Mouse (Mus musculus) midbrain, embryonic 10.5 days (tissue): ENCODE measurements around the gene Dtx3l. TPM values are rescaled to one million over a fixed set of nuclear protein-coding genes. Genes with fewer than 3 reads are reported as not detected.
A peak's percentile ranks its signal among the peaks of the same experiment; 100 is the strongest.
"Not testable (repeated sequence)": the region's sequence is repeated elsewhere in the genome, so short reads cannot be mapped to it uniquely, and the experiment has no call there.

Experiments used
- DNase-seq: peaks from one replicate; pipeline ENCODE4 v3.0.0-alpha.2; 2017; ENCODE audit warnings: low spot score
- H3K27ac ChIP-seq: fragments of 300-500 bp; sonication (generic); replicated peaks from 2 replicates; pipeline ENCODE4 v1.5.1; 2016; ENCODE audit warnings: mild to moderate bottlenecking
- H3K27me3 ChIP-seq: fragments of 300-500 bp; sonication (generic); 2 replicates; pipeline ENCODE4 v1.6.1; 2016; ENCODE audit warnings: low read depth, mild to moderate bottlenecking; ENCODE audit not compliant: poor library complexity, severe bottlenecking
- H3K36me3 ChIP-seq: fragments of 300-500 bp; sonication (generic); 2 replicates; pipeline ENCODE4 v1.6.1; 2016; ENCODE audit warnings: mild to moderate bottlenecking, moderate library complexity
- H3K4me1 ChIP-seq: fragments of 300-500 bp; sonication (generic); 2 replicates; pipeline ENCODE4 v1.6.1; 2016
- H3K4me3 ChIP-seq: fragments of 300-500 bp; sonication (generic); 2 replicates; pipeline ENCODE4 v1.5.1; 2016; ENCODE audit warnings: mild to moderate bottlenecking, moderate library complexity
- H3K9me3 ChIP-seq: fragments of 300-500 bp; sonication (generic); replicated peaks from 2 replicates; pipeline ENCODE4 v1.6.1; 2016; ENCODE audit warnings: mild to moderate bottlenecking
- WGBS: fragments of 180-500 bp; shearing (Covaris S2); methylation state at CpG from one replicate; pipeline ENCODE4 v1.1.7; 2016; 5-methylcytosine and 5-hydroxymethylcytosine counted together
- polyA plus RNA-seq: library from polyadenylated mRNA; unstranded; fragments of >200 nt; fragmentation: Nextera tagmentation; extraction: Ambion mirVana; gene quantifications from 2 replicates; pipeline ENCODE4 v1.2.1, GENCODE M21; 2016

Gene Dtx3l
- polyA plus RNA-seq, 1 experiment from 2014 or later = 2.8 TPM

GRCm38 (mm10) chr16:35965991-35966390 lies 27.0 kb upstream of the Dtx3l start:
- H3K4me3 ChIP-seq, H3K9me3 ChIP-seq, H3K36me3 ChIP-seq, H3K27ac ChIP-seq, H3K4me1 ChIP-seq, H3K27me3 ChIP-seq, DNase-seq: not testable (repeated sequence)
- WGBS = 90% methylated on average over 3 of the region's 4 CpGs

GRCm38 (mm10) chr16:35952628-35953130 lies 13.7 kb upstream of the Dtx3l start:
- Histone ChIP-seq H3K9me3 (no peaks in the 10 kb centered on the region), H3K36me3 (no peaks in the 10 kb centered on the region), H3K4me1 (no peaks in the 10 kb centered on the region), H3K27me3 (no peaks in the 10 kb centered on the region), H3K27ac (no peak overlapping the region), H3K4me3 (no peak overlapping the region)
- 96% methylated on average over 5 of the region's 5 CpGs for WGBS
- no peak for DNase-seq

GRCm38 (mm10) chr16:35951216-35951615 lies 12.3 kb upstream of the Dtx3l start:
- Histone ChIP-seq H3K27me3 (no peaks in the 10 kb centered on the region), H3K4me1 (no peaks in the 10 kb centered on the region), H3K4me3 (no peak overlapping the region), H3K9me3 (no peaks in the 10 kb centered on the region), H3K36me3 (no peaks in the 10 kb centered on the region), H3K27ac (no peak overlapping the region)
- 89% methylated on average over 3 of the region's 3 CpGs for WGBS
- no peak for DNase-seq

GRCm38 (mm10) chr16:35949264-35949663 lies 10.3 kb upstream of the Dtx3l start:
- Histone ChIP-seq H3K4me3 (no peak overlapping the region), H3K4me1 (no peaks in the 10 kb centered on the region), H3K27ac (no peak overlapping the region), H3K27me3 (no peaks in the 10 kb centered on the region), H3K36me3 (no peaks in the 10 kb centered on the region), H3K9me3 (no peaks in the 10 kb centered on the region)
- WGBS = 92% methylated on average over 5 of the region's 5 CpGs
- DNase-seq = no peak

- Histone ChIP-seq H3K36me3 (no peaks in the 10 kb centered on the region), H3K27ac (no peak overlapping the region), H3K4me1 (peaks cover 15% of the 10 kb centered on the region), H3K27me3 (peaks cover 31% of the 10 kb centered on the region), H3K4me3 (no peak overlapping the region), H3K9me3 (no peaks in the 10 kb centered on the region)
- WGBS = 82% methylated on average over 7 of the region's 7 CpGs
- no peak for DNase-seq
Observed at GRCm38 (mm10) chr16:35941382-35941781, 2.4 kb upstream of the Dtx3l start.

- no peak overlapping the region for H3K27ac ChIP-seq
- WGBS = 15% methylated on average over 9 of the region's 9 CpGs
Observed at GRCm38 (mm10) chr16:35939690-35940089, 739 bp upstream of the Dtx3l start.

GRCm38 (mm10) chr16:35939261-35939660 lies 310 bp upstream of the Dtx3l start:
- Histone ChIP-seq H3K4me3 (peak overlapping the region; percentile 75), H3K27ac (peak overlapping the region; percentile 84; the same call in 1 of the 2 replicates), H3K4me1 (peaks cover 15% of the 10 kb centered on the region), H3K27me3 (peaks cover 31% of the 10 kb centered on the region), H3K36me3 (no peaks in the 10 kb centered on the region), H3K9me3 (no peaks in the 10 kb centered on the region)
- 5% methylated on average over 6 of the region's 6 CpGs for WGBS
- DNase-seq = no peak

More at GRCm38 (mm10) chr16:35939690-35940089, 739 bp upstream of the Dtx3l start:
- H3K4me1 ChIP-seq = peaks cover 15% of the 10 kb centered on the region
- no peaks in the 10 kb centered on the region for H3K9me3 ChIP-seq
- peak; percentile 66 for DNase-seq
- H3K4me3 ChIP-seq = peak overlapping the region; percentile 75
- H3K27me3 ChIP-seq = peaks cover 31% of the 10 kb centered on the region
- H3K36me3 ChIP-seq = no peaks in the 10 kb centered on the region

GRCm38 (mm10) chr16:35933181-35933580 lies 5.8 kb downstream of the Dtx3l start:
- WGBS = 90% methylated on average over 10 of the region's 10 CpGs
- peaks cover 13% of the 10 kb centered on the region for H3K27me3 ChIP-seq
- no peaks in the 10 kb centered on the region for H3K36me3 ChIP-seq
- H3K9me3 ChIP-seq = no peaks in the 10 kb centered on the region
- no peak for DNase-seq
- H3K4me3 ChIP-seq = no peak overlapping the region
- H3K4me1 ChIP-seq = peaks cover under 1% of the 10 kb centered on the region; the same call in 1 of the 2 replicates
- no peak overlapping the region for H3K27ac ChIP-seq

- Histone ChIP-seq H3K27me3 (peaks cover 5% of the 10 kb centered on the region), H3K9me3 (no peaks in the 10 kb centered on the region), H3K4me1 (no peaks in the 10 kb centered on the region), H3K36me3 (no peaks in the 10 kb centered on the region), H3K27ac (no peak overlapping the region), H3K4me3 (no peak overlapping the region)
- WGBS = 87% methylated on average over 19 of the region's 19 CpGs
- DNase-seq = no peak
Observed at GRCm38 (mm10) chr16:35932179-35933055, 6.5 kb downstream of the Dtx3l start.

- H3K4me3 ChIP-seq = no peak overlapping the region
- H3K36me3 ChIP-seq = no peaks in the 10 kb centered on the region
- H3K4me1 ChIP-seq = no peaks in the 10 kb centered on the region
- DNase-seq = no peak
- WGBS = 91% methylated on average over 5 of the region's 5 CpGs
- no peaks in the 10 kb centered on the region for H3K27me3 ChIP-seq
- no peaks in the 10 kb centered on the region for H3K9me3 ChIP-seq
- H3K27ac ChIP-seq = no peak overlapping the region
Observed at GRCm38 (mm10) chr16:35924341-35924740, 14.6 kb downstream of the Dtx3l start.

- Histone ChIP-seq H3K36me3 (no peaks in the 10 kb centered on the region), H3K9me3 (no peaks in the 10 kb centered on the region), H3K4me1 (no peaks in the 10 kb centered on the region), H3K27me3 (no peaks in the 10 kb centered on the region), H3K27ac (no peak overlapping the region), H3K4me3 (no peak overlapping the region)
- 86% methylated on average over 7 of the region's 7 CpGs for WGBS
- no peak for DNase-seq
Observed at GRCm38 (mm10) chr16:35923546-35924198, 15.3 kb downstream of the Dtx3l start.

- no peaks in the 10 kb centered on the region for H3K4me1 ChIP-seq
- H3K4me3 ChIP-seq = no peak overlapping the region
- H3K9me3 ChIP-seq = no peaks in the 10 kb centered on the region
- no peak for DNase-seq
- WGBS = 84% methylated on average over 3 of the region's 3 CpGs
- no peak overlapping the region for H3K27ac ChIP-seq
- H3K36me3 ChIP-seq = no peaks in the 10 kb centered on the region
- H3K27me3 ChIP-seq = no peaks in the 10 kb centered on the region
Observed at GRCm38 (mm10) chr16:35922301-35922895, 16.6 kb downstream of the Dtx3l start.
